Mouse (Mus musculus): ENCODE data around the gene Grid2.
"Not testable (repeated sequence)": the region's sequence is repeated elsewhere in the genome, so short reads cannot be mapped to it uniquely, and the experiment has no call there.

Gene Grid2

GRCm38 (mm10) chr6:63255826-63256555 lies at the start of gene Grid2:
Gene Grid2 (plus strand): TSS chr6:63255876.
- peak; percentile 52 to 57 for DNase-seq (ENCODE audit: low spot score in 2 of 2)

- no peak for DNase-seq (ENCODE audit: low spot score in 2 of 2)
Observed at GRCm38 (mm10) chr6:63250738-63251137, 4.9 kb upstream of the Grid2 start.

GRCm38 (mm10) chr6:63256556-63257405 lies 1.1 kb downstream of the Grid2 start:
- DNase-seq (ENCODE audit: low spot score in 2 of 2) = peak; percentile 38 to 50

GRCm38 (mm10) chr6:63257406-63257845 lies 1.8 kb downstream of the Grid2 start:
- peak; percentile 49 to 59 for DNase-seq (ENCODE audit: low spot score in 2 of 2)

DNA sequence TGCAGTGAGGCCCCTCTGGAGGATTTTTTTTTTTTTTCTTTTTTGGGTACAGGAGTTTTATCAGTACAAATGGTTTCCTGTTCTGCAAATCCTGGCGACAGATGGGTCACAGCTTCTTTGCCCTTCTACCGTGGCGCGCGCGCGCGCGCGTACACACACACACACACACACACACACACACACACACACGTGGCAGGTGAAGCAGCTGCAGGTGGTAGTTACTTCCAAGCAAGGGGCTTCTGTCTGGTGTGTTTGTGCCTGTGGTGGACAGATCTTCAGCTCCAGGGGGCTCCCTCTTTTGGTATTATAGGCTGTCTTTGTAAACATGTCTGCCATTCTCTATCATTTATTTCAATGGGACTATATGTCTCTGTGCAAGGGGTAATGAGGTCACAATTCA lies 2.2 kb downstream of the Grid2 start:
- no peak for DNase-seq (ENCODE audit: low spot score in 2 of 2)

DNA sequence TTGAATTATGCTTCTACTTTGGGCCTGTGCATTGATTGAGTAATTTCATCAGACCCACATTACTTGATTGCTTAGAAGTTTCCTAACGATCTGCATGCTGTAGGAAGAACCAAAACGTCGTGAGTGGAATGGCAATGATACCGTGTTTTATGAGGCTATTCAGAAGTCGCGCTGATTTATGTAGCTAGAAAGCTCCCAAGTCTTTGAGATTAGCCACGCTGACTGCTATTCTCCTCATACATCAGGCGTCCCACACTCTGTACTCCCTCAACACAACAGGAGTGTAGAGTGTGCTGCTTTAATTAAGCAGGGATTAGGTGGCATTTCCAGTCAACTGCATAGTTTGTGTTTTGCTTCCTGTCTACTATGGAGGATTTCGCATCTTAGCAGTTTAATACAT lies 4.1 kb downstream of the Grid2 start:
- no peak for DNase-seq (ENCODE audit: low spot score in 2 of 2)

- DNase-seq (ENCODE audit: low spot score in 2 of 2) = peak in 1 of 2 experiments; percentile 14
Observed at GRCm38 (mm10) chr6:63284419-63284818, 28.7 kb downstream of the Grid2 start.

DNA sequence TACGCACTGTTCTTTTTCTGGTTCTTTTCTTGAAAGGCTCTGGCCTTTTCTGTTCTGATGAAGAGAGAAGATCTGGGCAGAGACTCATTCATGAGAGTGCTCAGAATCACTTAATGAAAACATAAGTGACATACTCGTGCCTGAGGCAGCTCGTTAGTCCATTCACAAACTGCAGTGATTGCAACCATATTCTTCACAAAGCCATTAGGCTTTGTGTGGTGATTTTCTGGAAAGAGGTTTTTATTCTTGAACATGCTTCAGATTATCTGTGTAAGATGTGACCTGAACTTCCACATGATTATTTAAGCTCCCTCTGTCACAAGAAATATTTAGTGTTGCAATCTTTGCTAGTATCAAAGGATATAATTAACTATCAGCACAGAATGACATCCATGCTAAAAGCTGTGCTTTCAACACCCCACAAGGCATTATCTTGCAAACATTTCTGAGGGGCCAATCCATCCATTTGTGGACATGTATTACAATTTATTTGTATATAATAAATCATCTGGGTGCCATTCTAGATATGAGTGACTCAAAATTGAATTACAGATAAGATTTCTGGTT lies 86.8 kb downstream of the Grid2 start:
- no peak for DNase-seq (ENCODE audit: low spot score in 2 of 2)

GRCm38 (mm10) chr6:63347015-63347414 lies 91.3 kb downstream of the Grid2 start:
- DNase-seq (ENCODE audit: low spot score in 2 of 2) = no peak

DNA sequence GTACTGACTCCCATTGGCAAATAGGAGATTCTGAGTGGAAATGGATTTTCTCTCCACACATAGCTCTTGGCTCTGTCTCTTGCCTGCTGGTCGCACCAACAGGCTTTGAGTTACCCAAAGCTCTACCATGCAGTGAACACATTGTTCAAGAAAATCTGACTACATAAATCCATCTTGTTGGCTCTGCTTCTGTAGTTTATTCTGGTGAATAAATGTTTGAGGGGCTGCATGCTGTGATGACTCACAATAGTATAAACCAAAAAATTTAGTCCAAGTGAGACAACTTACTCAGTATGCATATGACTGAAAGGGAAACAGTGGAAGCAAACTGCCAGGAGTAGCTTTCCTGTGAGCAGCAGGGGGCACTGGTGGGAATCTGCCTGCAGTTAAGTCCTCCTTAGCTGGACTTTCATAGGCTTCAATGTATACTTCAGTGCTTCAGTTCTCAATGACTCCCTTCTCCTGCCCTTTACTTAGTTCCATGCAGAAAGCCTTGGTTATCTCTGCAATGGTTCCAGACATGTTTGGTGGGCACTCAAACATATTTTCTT lies 125.5 kb downstream of the Grid2 start:
- DNase-seq (ENCODE audit: low spot score in 2 of 2) = no peak

GRCm38 (mm10) chr6:63401698-63402097 lies 146.0 kb downstream of the Grid2 start:
- no peak for DNase-seq (ENCODE audit: low spot score in 2 of 2)

DNA sequence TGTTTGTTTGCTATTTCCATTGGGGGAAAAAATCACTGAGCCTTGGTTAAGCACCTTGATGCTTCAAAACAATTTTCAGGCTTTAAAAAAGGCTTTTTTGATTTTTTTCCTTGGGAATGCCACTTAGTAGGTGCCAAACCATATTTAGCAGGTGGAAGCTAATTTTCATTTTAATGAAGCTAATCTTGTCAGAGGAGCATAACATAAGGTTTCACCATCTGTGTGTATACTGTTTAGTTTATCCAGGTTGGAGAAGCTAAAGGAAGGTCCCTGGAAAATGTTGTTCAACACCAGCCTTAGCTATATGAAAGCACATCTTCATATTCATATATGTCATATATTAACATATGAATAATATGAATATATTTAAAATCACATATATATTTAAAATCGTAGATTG lies 161.9 kb downstream of the Grid2 start:
- DNase-seq (ENCODE audit: low spot score in 2 of 2) = no peak

- no peak for DNase-seq (ENCODE audit: low spot score in 2 of 2)
Observed at GRCm38 (mm10) chr6:63432751-63433150, 177.1 kb downstream of the Grid2 start.

DNA sequence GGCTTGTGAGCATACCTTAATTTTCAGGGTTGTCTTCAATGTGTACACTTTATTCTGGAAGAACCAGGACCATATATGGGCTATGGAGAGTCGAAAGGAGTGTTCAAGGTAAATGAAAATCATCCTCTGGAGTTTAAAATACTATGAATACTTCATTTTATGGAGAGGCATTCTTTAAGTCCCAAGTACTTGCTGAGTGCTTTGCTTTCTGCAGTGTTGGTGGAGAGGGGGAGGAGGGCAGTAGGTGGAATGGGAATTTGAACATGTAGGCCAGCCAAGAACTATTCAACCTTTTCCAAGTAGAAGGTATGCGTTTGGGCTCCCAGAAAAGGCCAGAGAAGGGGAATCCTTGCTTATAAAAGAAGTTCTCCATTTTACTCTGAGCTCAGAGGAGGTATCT lies 192.5 kb downstream of the Grid2 start:
- no peak for DNase-seq (ENCODE audit: low spot score in 2 of 2)

GRCm38 (mm10) chr6:63482141-63482540 lies 226.5 kb downstream of the Grid2 start:
- DNase-seq (ENCODE audit: low spot score in 2 of 2) = no peak

- DNase-seq (ENCODE audit: low spot score in 2 of 2) = no peak
Observed at GRCm38 (mm10) chr6:63515016-63515415, 259.3 kb downstream of the Grid2 start.

DNA sequence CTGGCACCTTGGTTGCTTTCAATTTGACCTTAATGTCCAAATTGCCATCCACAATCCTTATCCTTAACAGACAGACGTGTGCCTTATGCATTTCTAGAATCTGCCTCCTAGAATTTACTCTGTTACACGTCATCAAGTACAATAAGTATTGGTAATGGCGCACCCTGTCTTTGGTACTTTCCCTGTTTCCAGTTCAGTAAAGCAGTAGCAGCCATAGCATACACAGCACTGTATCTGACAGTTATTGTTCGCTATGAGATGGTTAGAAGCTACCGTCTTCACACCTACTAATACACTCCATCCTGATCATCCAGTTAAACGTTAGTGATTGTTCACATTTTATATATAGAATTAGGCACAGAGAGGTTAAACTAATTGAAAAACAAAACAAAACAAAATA lies 260.3 kb downstream of the Grid2 start:
- no peak for DNase-seq (ENCODE audit: low spot score in 2 of 2)

DNA sequence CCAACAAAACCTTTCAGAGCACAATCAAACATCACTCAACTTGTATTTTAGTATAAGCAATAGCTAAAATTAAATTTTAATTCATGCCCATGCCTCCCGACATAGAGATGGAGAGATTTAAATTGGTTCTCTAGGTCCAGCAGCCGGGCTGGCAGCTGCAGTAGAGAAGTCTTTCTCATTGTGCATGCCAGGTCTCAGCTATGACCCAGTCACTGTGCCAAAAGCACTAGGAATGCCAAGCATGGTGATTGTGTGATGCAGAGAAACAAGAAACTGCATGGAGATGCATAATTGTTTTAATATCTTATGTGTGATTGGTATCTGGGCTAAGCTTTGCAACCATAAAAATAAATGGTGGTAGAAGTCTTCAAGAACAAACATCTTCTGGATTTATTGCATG lies 276.1 kb downstream of the Grid2 start:
- DNase-seq (ENCODE audit: low spot score in 2 of 2) = no peak

GRCm38 (mm10) chr6:63532901-63533300 lies 277.2 kb downstream of the Grid2 start:
- no peak for DNase-seq (ENCODE audit: low spot score in 2 of 2)

- DNase-seq (ENCODE audit: low spot score in 2 of 2) = no peak
Observed at GRCm38 (mm10) chr6:63547741-63548140, 292.1 kb downstream of the Grid2 start.

DNA sequence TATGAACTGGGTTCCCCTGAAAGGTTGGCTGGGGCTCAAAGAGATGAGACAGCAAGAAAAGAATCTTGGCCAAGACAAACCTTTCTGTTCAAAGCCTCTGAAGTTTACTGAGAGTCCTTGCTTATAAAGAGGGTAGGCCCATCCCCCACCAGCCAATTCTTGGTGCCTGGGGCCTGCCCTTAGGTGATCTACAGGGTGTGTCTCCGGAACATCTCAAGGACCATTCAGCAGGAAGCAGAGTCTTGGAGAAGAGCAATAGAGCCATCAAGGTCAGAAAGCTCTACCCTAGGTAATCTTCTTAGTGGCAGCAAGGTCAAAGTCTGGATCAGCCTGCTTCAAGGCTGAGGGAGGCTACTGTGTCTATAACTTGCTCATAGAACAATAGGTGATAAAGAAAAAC lies 313.1 kb downstream of the Grid2 start:
- not testable (repeated sequence) for DNase-seq (ENCODE audit: low spot score in 2 of 2)

- DNase-seq (ENCODE audit: low spot score in 2 of 2) = no peak
Observed at GRCm38 (mm10) chr6:63590681-63591080, 335.0 kb downstream of the Grid2 start.
